Mouse (Mus musculus) kidney, postnatal 14 days (tissue): Measurements from ENCODE around the gene 4931429L15Rik.
A peak's percentile ranks its signal among the peaks of the same experiment; 100 is the strongest.

Experiments
- DNase-seq: peaks from one replicate; pipeline ENCODE4 v3.0.0; 2022; ENCODE audit warnings: mixed read lengths

Gene 4931429L15Rik

GRCm38 (mm10) chr9:46327706-46328571 is 8.2 kb upstream of the 4931429L15Rik start:
- DNase-seq = no peak

- DNase-seq = no peak
Measured at GRCm38 (mm10) chr9:46326694-46327405, 7.1 kb upstream of the 4931429L15Rik start.

- no peak for DNase-seq
Measured at GRCm38 (mm10) chr9:46320461-46320860, 675 bp upstream of the 4931429L15Rik start.

- no peak for DNase-seq
Measured at GRCm38 (mm10) chr9:46317957-46318356, 1.8 kb downstream of the 4931429L15Rik start.

GRCm38 (mm10) chr9:46316909-46317308 is 2.9 kb downstream of the 4931429L15Rik start:
- no peak for DNase-seq

- no peak for DNase-seq
Measured at GRCm38 (mm10) chr9:46316388-46316787, 3.4 kb downstream of the 4931429L15Rik start.

- DNase-seq = no peak
Measured at GRCm38 (mm10) chr9:46315807-46316365, 3.9 kb downstream of the 4931429L15Rik start.

- no peak for DNase-seq
Measured at GRCm38 (mm10) chr9:46314921-46315320, 4.9 kb downstream of the 4931429L15Rik start.

GRCm38 (mm10) chr9:46314507-46314906 is 5.3 kb downstream of the 4931429L15Rik start:
- peak; percentile 68 for DNase-seq

GRCm38 (mm10) chr9:46309121-46309520 is 10.7 kb downstream of the 4931429L15Rik start:
- peak; percentile 19 for DNase-seq

GRCm38 (mm10) chr9:46302142-46302541 is 17.6 kb downstream of the 4931429L15Rik start:
- peak; percentile 50 for DNase-seq

- DNase-seq = no peak
Measured at GRCm38 (mm10) chr9:46298381-46298780, 21.4 kb downstream of the 4931429L15Rik start.

- DNase-seq = peak; percentile 93
Measured at GRCm38 (mm10) chr9:46282631-46283436, 37.0 kb downstream of the 4931429L15Rik start, which contains the start of gene Bud13. Bud13 (plus strand) TSS chr9:46283008.

- DNase-seq = no peak
Measured at GRCm38 (mm10) chr9:46274494-46274893, 45.3 kb downstream of the 4931429L15Rik start.

GRCm38 (mm10) chr9:46272677-46273454 is 46.9 kb downstream of the 4931429L15Rik start, which contains the start of gene Zpr1:
Zpr1 (plus strand) TSS chr9:46273064.
- DNase-seq = peak; percentile 92

- no peak for DNase-seq
Measured at GRCm38 (mm10) chr9:46272070-46272469, 47.7 kb downstream of the 4931429L15Rik start.

GRCm38 (mm10) chr9:46270782-46271181 is 49.0 kb downstream of the 4931429L15Rik start:
- DNase-seq = no peak

GRCm38 (mm10) chr9:46269125-46269524 is 50.7 kb downstream of the 4931429L15Rik start:
- DNase-seq = no peak

GRCm38 (mm10) chr9:46268343-46268873 is 51.4 kb downstream of the 4931429L15Rik start, which contains the start of gene Apoa5:
Apoa5 (plus strand) TSS chr9:46268633.
- DNase-seq = no peak

- DNase-seq = no peak
Measured at GRCm38 (mm10) chr9:46261131-46261530, 58.7 kb downstream of the 4931429L15Rik start.

GRCm38 (mm10) chr9:46259111-46259510 is 60.7 kb downstream of the 4931429L15Rik start:
- DNase-seq = no peak
